Mouse (Mus musculus) intestine, postnatal 0 days (tissue): ENCODE measurements around the gene Hepacam. TPM values are rescaled to one million over a fixed set of nuclear protein-coding genes. Genes with fewer than 3 reads are reported as not detected.
A peak's percentile ranks its signal among the peaks of the same experiment; 100 is the strongest.

Source experiments
- ATAC-seq: fragments of 200-750 bp; cut with Nextera tagmentation; 2 replicates; pipeline ENCODE4 v1.8.0; 2017; ENCODE audit warnings: mild to moderate bottlenecking, moderate TSS enrichment, moderate library complexity
- H3K27ac ChIP-seq: fragments of 300-500 bp; sonication (generic); 2 replicates; pipeline ENCODE4 v1.5.1; 2014; ENCODE audit warnings: mild to moderate bottlenecking, low read depth, low read length, moderate library complexity
- H3K27me3 ChIP-seq: fragments of 300-500 bp; sonication (generic); replicated peaks from 2 replicates; pipeline ENCODE4 v1.6.1; 2014; ENCODE audit warnings: low read length, mixed read lengths; ENCODE audit not compliant: control insufficient read depth, insufficient read depth
- H3K36me3 ChIP-seq: fragments of 300-500 bp; sonication (generic); 2 replicates; pipeline ENCODE4 v1.6.1; 2014; ENCODE audit warnings: mild to moderate bottlenecking, moderate library complexity; ENCODE audit not compliant: control insufficient read depth, insufficient read depth
- H3K4me1 ChIP-seq: fragments of 300-500 bp; sonication (generic); replicated peaks from 2 replicates; pipeline ENCODE4 v1.6.1; 2014; ENCODE audit warnings: antibody characterized with exemption, low read length, mixed read lengths; ENCODE audit not compliant: control insufficient read depth, insufficient read depth
- H3K4me2 ChIP-seq: fragments of 300-500 bp; sonication (generic); replicated peaks from 2 replicates; pipeline ENCODE4 v1.6.1; 2014; ENCODE audit warnings: low read depth, mild to moderate bottlenecking, moderate library complexity
- H3K4me3 ChIP-seq: fragments of 300-500 bp; sonication (generic); 2 replicates; pipeline ENCODE4 v1.5.1; 2014; ENCODE audit warnings: low read depth, low read length
- H3K9ac ChIP-seq: fragments of 300-500 bp; sonication (generic); 2 replicates; pipeline ENCODE4 v1.6.1; 2014; ENCODE audit warnings: mild to moderate bottlenecking, low read depth, low read length
- H3K9me3 ChIP-seq: fragments of 300-500 bp; sonication (generic); 2 replicates; pipeline ENCODE4 v1.6.1; 2016; ENCODE audit warnings: mixed run types; ENCODE audit not compliant: control insufficient read depth
- CTCF ChIP-seq: sonication (generic); IDR thresholded peaks from 2 replicates; pipeline ENCODE4 v1.5.1; 2016; ENCODE audit warnings: low read depth, mild to moderate bottlenecking, control low read depth, antibody characterized with exemption, moderate library complexity
- WGBS: fragments of 180-500 bp; shearing (Covaris S2); extraction: QIAGEN DNeasy Blood & Tissue Kit; methylation state at CpG from one replicate; pipeline ENCODE4 v1.1.7; 2014; 5-methylcytosine and 5-hydroxymethylcytosine counted together
- polyA plus RNA-seq: library from polyadenylated mRNA; unstranded; fragments of >200 nt; fragmentation: Nextera tagmentation; extraction: Ambion mirVana; gene quantifications from 2 replicates; pipeline ENCODE4 v1.2.1, GENCODE M21; 2015

Gene Hepacam
- 0.18 and 0.38 TPM in 2 replicates for polyA plus RNA-seq

DNA sequence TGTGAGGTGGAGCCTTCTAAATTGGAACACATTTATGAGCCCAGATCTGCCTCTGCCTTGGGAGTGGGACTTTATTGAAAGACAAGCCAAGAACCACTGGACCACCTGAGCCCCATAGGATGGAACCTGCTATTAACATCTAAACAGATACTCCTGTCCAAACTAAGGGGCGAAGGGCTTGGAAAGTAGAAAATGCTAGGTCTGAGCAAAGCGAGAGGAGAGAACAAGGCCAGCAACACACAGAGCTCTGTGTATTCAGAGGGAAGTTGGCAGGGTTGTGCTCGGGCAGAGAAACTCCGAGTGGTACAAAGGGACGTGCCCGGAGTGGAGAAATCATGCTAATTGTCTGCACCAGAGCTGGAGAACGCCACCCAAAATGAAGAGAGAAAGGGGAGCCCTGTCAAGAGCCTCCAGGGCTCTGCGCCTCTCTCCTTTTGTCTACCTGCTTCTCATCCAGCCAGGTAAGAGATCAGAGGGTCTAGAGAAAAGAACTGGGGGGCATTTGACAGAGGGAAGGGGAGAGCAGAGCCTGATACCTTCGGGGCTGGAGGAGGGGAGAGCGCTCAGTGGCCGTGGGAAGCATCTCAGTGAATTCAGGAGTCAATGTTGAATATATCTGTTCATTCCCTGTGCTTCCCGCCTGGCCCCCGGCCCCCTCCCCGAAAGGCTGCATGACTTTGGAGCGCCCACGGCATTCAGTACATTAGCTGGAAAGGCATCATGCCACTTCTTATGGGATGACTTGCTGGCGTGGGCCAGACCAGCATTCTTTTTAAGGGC lies at the start of gene Hepacam:
Gene Hepacam (plus strand): TSS at position 51 of the 780 bp plus-strand sequence.
- H3K4me2 ChIP-seq, result no peak within 1 kb of the TSS; the same call in 1 of the 2 replicates
- H3K27ac ChIP-seq, result peak within 1 kb of the TSS; percentile 51; the same call in 1 of the 2 replicates
- H3K9ac ChIP-seq, result no peak within 1 kb of the TSS
- 89% methylated on average over 17 of the region's 17 CpGs for WGBS
- no peak within 1 kb of the TSS for H3K4me3 ChIP-seq
- H3K27me3 ChIP-seq, result no peaks in the 10 kb centered on the region
- H3K36me3 ChIP-seq, result no peaks in the 10 kb centered on the region
- no peaks in the 10 kb centered on the region for H3K9me3 ChIP-seq
- H3K4me1 ChIP-seq, result no peaks in the 10 kb centered on the region
- ATAC-seq, result no peak
- TF ChIP-seq CTCF, result no peak

DNA sequence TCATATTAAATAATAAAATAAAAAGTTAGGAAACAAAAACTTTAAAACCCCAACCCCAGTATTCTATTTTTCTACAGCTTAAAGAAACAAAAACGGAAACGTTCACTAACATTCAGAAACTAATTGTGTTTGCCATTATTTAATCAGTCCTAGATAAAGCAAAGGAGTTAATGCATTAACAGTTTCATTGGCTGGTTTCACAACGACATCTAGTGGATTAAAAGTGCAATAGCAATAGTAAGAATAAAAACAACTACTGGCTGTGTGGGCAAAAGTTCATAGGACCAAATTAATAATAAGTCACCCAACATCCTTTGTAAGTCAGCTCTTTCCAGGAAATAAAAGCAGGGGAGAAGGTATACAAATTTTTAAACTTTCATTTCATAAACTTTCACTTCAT lies 37.7 kb upstream of the Hepacam start:
- H3K9ac ChIP-seq, result no peak overlapping the region
- WGBS, result 44% methylated on average over 3 of the region's 3 CpGs
- H3K27ac ChIP-seq, result no peak overlapping the region
- no peak overlapping the region for H3K4me2 ChIP-seq
- no peak overlapping the region for H3K4me3 ChIP-seq
- no peak for ATAC-seq
- H3K9me3 ChIP-seq, result no peaks in the 10 kb centered on the region
- no peaks in the 10 kb centered on the region for H3K4me1 ChIP-seq
- no peaks in the 10 kb centered on the region for H3K36me3 ChIP-seq
- no peaks in the 10 kb centered on the region for H3K27me3 ChIP-seq
- TF ChIP-seq CTCF, result peak; percentile 82

DNA sequence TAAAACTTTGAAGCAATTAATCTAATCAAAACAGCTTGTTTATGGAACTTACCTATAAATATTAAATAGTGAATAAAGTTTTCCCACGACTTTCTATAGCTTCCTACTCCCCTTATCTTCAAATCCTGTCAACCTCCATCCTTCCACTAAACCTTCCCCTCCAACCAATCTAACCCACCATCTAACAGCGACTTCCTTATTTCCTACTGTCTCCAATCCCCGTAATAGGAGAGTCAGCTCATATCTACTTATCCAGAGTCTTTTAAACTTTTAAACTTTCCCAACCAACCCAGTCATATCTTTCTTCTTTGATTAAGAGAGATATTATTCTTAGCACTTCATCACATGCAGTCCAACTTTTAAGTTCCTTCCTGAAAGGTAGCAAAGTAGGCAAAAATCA lies 21.7 kb upstream of the Hepacam start:
- no peak for TF ChIP-seq CTCF
- Histone ChIP-seq H3K27me3 (no peaks in the 10 kb centered on the region), H3K9me3 (no peaks in the 10 kb centered on the region), H3K36me3 (no peaks in the 10 kb centered on the region), H3K4me1 (0 out of 2 replicates have a peak, but pooled peaks cover 3% of the 10 kb centered on the region), H3K4me3 (no peak overlapping the region), H3K9ac (no peak overlapping the region), H3K27ac (no peak overlapping the region), H3K4me2 (no peak overlapping the region)
- no peak for ATAC-seq
- WGBS, result 80% methylated on average over 3 of the region's 3 CpGs

DNA sequence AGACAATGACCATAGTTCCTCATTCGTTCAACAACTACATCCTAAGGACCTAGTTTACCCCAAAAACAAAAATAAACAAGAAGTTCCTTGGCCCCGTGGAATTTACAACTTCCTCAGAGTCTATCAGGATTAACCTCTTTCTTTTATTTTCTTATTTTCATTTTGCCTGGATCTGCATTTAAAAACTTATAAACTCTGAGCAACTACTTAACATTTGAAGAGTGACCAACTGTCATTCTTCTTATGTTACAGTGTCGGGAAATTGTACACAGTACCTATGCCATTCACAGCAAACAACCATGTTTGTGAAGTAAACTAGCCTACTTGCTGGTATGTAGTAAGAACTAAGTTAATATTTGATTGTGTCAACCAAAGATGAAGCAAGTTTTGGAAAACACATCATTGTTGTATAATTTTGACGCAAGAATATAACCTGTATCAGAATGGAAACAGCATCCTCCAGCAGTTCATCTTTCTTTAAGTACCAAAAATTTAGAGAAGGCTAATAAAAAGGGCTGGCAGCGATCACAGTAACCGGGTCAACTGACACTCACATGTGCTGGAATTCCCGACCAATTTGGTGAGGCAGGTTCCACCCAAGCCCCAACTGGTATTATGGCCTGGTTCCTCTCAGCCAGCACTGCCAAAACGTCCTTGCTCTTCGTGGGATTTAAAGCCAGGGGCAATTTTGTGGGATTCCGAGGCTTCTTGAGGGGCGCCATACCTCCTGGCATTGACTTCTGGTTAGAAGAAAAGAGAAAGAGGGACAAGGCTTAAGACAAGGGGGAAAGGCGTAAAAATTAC lies 19.8 kb upstream of the Hepacam start:
- Histone ChIP-seq H3K9me3 (no peaks in the 10 kb centered on the region), H3K9ac (peak overlapping the region; percentile 81), H3K27ac (peak overlapping the region; percentile 86), H3K27me3 (no peaks in the 10 kb centered on the region), H3K4me2 (peak overlapping the region; percentile 96), H3K36me3 (no peaks in the 10 kb centered on the region), H3K4me3 (peak overlapping the region; percentile 77), H3K4me1 (0 out of 2 replicates have a peak, but pooled peaks cover 3% of the 10 kb centered on the region)
- 18% methylated on average over 12 of the region's 12 CpGs for WGBS
- no peak for ATAC-seq
- TF ChIP-seq CTCF, result no peak

DNA sequence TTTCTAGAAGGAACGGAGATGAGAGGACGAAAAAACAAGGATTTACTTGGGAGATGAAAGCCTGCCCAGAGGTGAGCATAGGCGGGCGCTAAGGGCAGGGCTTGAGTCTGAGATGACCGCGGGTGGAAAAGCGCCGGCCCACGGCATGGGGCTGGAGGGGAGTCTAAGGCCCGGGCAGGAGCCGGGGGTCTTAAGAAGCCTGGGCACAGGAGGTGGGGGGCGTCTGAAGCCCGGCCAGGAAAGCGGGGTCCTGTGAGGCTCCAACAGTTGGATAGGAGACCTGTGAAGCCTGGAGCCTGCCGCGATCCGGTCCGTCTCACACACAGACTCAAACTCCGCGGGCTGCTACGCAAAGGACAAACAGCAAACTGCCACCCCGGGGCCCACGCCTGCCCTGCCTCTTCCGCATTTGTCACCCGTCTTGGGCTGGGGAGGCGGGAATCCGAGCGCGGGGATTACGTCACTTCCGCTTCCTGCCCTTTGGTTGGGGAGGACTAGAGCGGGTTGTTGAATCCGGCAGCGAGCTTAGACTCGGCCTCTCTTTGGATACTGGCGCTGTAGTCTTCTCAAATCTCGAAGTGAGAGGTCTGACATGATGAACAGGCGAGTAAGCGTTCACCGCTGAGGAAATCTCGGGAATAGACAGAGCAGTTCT lies 19.0 kb upstream of the Hepacam start, which contains the start of gene Ccdc15:
Gene Ccdc15 (minus strand): TSS at position 445 of the 655 bp plus-strand sequence.
- H3K4me2 ChIP-seq, result peak within 1 kb of the TSS; percentile 96
- TF ChIP-seq CTCF, result peak; percentile 35; the same call in 1 of the 2 replicates

More for the DNA sequence above, 19.0 kb upstream of the Hepacam start, which contains the start of gene Ccdc15:
- WGBS, result under 1% methylated on average over 41 of the region's 41 CpGs
- H3K9ac ChIP-seq, result peak within 1 kb of the TSS; percentile 81
- no peaks in the 10 kb centered on the region for H3K36me3 ChIP-seq
- H3K27ac ChIP-seq, result peak within 1 kb of the TSS; percentile 86
- H3K27me3 ChIP-seq, result no peaks in the 10 kb centered on the region
- ATAC-seq, result peak; percentile 99
- no peaks in the 10 kb centered on the region for H3K9me3 ChIP-seq
- H3K4me1 ChIP-seq, result 0 out of 2 replicates have a peak, but pooled peaks cover 3% of the 10 kb centered on the region
- H3K4me3 ChIP-seq, result peak within 1 kb of the TSS; percentile 77
